Mouse (Mus musculus): ENCODE measurements at regions not wholly inside any gene's neighbourhood (a gene's known extent, or its start where the extent isn't known, plus 50 kb on each side); places are given as distances from the start of the nearest gene placed in this dataset.
"Not testable (repeated sequence)": the region's sequence is repeated elsewhere in the genome, so short reads cannot be mapped to it uniquely, and the experiment has no call there.

GRCm38 (mm10) chr5:109867221-109867620 lies 56.0 kb upstream of the Gm15446 start:
- H3K4me1 ChIP-seq (ENCODE audit: control insufficient read depth, insufficient read depth, low read length); H3K36me3 ChIP-seq (ENCODE audit: control insufficient read depth, insufficient read depth, low read length); H3K9me3 ChIP-seq (ENCODE audit: control insufficient read depth, low read length); H3K27ac ChIP-seq (ENCODE audit: low read depth, low read length); H3K27me3 ChIP-seq (ENCODE audit: control insufficient read depth, insufficient read depth, low read length); DNase-seq (ENCODE audit: low spot score): not testable (repeated sequence)
- peak overlapping the region; percentile 32; the same call in 1 of the 2 replicates for H3K9ac ChIP-seq (ENCODE audit: low read length)
- H3K4me2 ChIP-seq (ENCODE audit: low read depth) = peak overlapping the region; percentile 49
- ATAC-seq (ENCODE audit: insufficient read depth, low FRiP score, low TSS enrichment) = 0 out of 2 replicates have a peak, but pooled peaks have one; percentile 5
- peak overlapping the region; percentile 57 for H3K4me3 ChIP-seq (ENCODE audit: low read depth, low read length)
